Mouse (Mus musculus) hindbrain, embryonic 12.5 days (tissue): ENCODE measurements at regions not wholly inside any gene's neighbourhood (a gene's known extent, or its start where the extent isn't known, plus 50 kb on each side); places are given as distances from the start of the nearest gene placed in this dataset.

Experiments
- ATAC-seq: fragments of 200-750 bp; cut with Nextera tagmentation; 2 replicates; pipeline ENCODE4 v1.8.0; 2017; ENCODE audit warnings: moderate TSS enrichment; ENCODE audit not compliant: low FRiP score
- H3K27ac ChIP-seq: fragments of 300-500 bp; sonication (generic); 2 replicates; pipeline ENCODE4 v1.5.1; 2016; ENCODE audit warnings: mild to moderate bottlenecking
- H3K27me3 ChIP-seq: fragments of 300-500 bp; sonication (generic); 2 replicates; pipeline ENCODE4 v1.6.1; 2016; ENCODE audit warnings: mild to moderate bottlenecking
- H3K36me3 ChIP-seq: fragments of 300-500 bp; sonication (generic); 2 replicates; pipeline ENCODE4 v1.6.1; 2016; ENCODE audit warnings: mild to moderate bottlenecking
- H3K4me1 ChIP-seq: fragments of 300-500 bp; sonication (generic); 2 replicates; pipeline ENCODE4 v1.6.1; 2016
- H3K4me2 ChIP-seq: fragments of 300-500 bp; sonication (generic); replicated peaks from 2 replicates; pipeline ENCODE4 v1.6.1; 2016; ENCODE audit warnings: mild to moderate bottlenecking
- H3K4me3 ChIP-seq: fragments of 300-500 bp; sonication (generic); 2 replicates; pipeline ENCODE4 v1.5.1; 2016; ENCODE audit warnings: mild to moderate bottlenecking
- H3K9ac ChIP-seq: fragments of 300-500 bp; sonication (generic); 2 replicates; pipeline ENCODE4 v1.6.1; 2016; ENCODE audit warnings: mild to moderate bottlenecking, moderate library complexity
- H3K9me3 ChIP-seq: fragments of 300-500 bp; sonication (generic); replicated peaks from 2 replicates; pipeline ENCODE4 v1.6.1; 2016; ENCODE audit warnings: mild to moderate bottlenecking
- WGBS: fragments of 180-500 bp; shearing (Covaris S2); methylation state at CpG from one replicate; pipeline ENCODE4 v1.1.7; 2016; 5-methylcytosine and 5-hydroxymethylcytosine counted together

GRCm38 (mm10) chr3:141140606-141141005 is 71.5 kb downstream of the Pdha2 start:
- WGBS = 71% methylated on average over 3 of the region's 3 CpGs
- ATAC-seq = no peak

GRCm38 (mm10) chr3:141112387-141113163 is 99.6 kb downstream of the Pdha2 start:
- Histone ChIP-seq H3K9ac (no peak overlapping the region), H3K27me3 (no peaks in the 10 kb centered on the region), H3K4me3 (no peak overlapping the region), H3K36me3 (no peaks in the 10 kb centered on the region), H3K9me3 (no peaks in the 10 kb centered on the region), H3K4me1 (peaks cover 4% of the 10 kb centered on the region), H3K27ac (no peak overlapping the region), H3K4me2 (no peak overlapping the region)
- peak; percentile 89 for ATAC-seq
- 26% methylated on average over 3 of the region's 3 CpGs for WGBS

More at GRCm38 (mm10) chr3:141140606-141141005, 71.5 kb downstream of the Pdha2 start:
- H3K4me3 ChIP-seq = no peak overlapping the region
- H3K4me1 ChIP-seq = no peaks in the 10 kb centered on the region
- H3K9me3 ChIP-seq = no peaks in the 10 kb centered on the region
- H3K27ac ChIP-seq = no peak overlapping the region
- no peaks in the 10 kb centered on the region for H3K36me3 ChIP-seq
- no peak overlapping the region for H3K4me2 ChIP-seq
- H3K27me3 ChIP-seq = no peaks in the 10 kb centered on the region
- no peak overlapping the region for H3K9ac ChIP-seq

GRCm38 (mm10) chr3:141111705-141112385 is 100.3 kb downstream of the Pdha2 start:
- no peak overlapping the region for H3K4me2 ChIP-seq
- no peaks in the 10 kb centered on the region for H3K9me3 ChIP-seq
- H3K4me1 ChIP-seq = peaks cover 4% of the 10 kb centered on the region
- no peaks in the 10 kb centered on the region for H3K36me3 ChIP-seq
- WGBS = 64% methylated on average over 1 of the region's 1 CpGs
- H3K4me3 ChIP-seq = no peak overlapping the region
- ATAC-seq = no peak
- no peaks in the 10 kb centered on the region for H3K27me3 ChIP-seq
- no peak overlapping the region for H3K27ac ChIP-seq
- H3K9ac ChIP-seq = no peak overlapping the region
